8 mouse cellular contexts compared by ENCODE assay signal in the genomic region with DNA sequence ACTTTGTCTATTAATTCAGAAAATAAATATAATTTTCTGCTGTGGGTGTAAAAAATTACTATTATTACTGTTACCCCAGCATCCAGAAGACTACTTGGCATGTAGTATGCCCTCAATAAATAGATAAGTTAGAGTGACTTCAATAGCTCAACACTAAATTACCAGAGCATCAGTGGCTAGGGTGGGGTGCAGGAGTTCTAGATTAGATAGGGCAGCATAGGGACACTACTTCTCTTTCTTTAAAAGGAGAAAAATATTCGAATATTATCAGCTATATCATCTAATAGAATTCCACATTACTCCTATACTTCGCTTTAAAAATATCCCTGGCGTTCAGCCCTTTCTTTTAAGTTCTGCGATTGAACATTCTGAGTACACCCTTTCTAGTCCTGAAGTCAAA. TPM values are rescaled to one million over a fixed set of nuclear protein-coding genes. Genes with fewer than 3 reads are reported as not detected.
DNase-seq lines count a peak whose midpoint lies in the region; ATAC-seq and TF ChIP-seq lines count a peak whose summit lies in the region.

No protein-coding gene starts in this region.

- H3K36me3 ChIP-seq in lung, embryonic 16.5 days (ENCODE audit: control insufficient read depth, insufficient read depth, low read length), result no peaks in the 10 kb centered on the region
- H3K36me3 ChIP-seq in erythroblast, embryonic 14.5 days (ENCODE audit: control insufficient read depth), result peaks cover 5% of the 10 kb centered on the region
- no peaks in the 10 kb centered on the region for H3K36me3 ChIP-seq in limb, embryonic 14.5 days (ENCODE audit: control insufficient read depth, insufficient read depth, low read length)

- H3K9ac ChIP-seq in lung, embryonic 16.5 days (ENCODE audit: low read length), result peak overlapping the region; percentile 77
- peak overlapping the region; percentile 54 for H3K9ac ChIP-seq in limb, embryonic 14.5 days (ENCODE audit: low read depth, low read length, severe bottlenecking)

- no peak for TF ChIP-seq POLR2A in limb, embryonic 14.5 days (IDR thresholded peaks at IDR 0.05; ENCODE audit: borderline replicate concordance, extremely low read depth, insufficient read depth, insufficient read length)
- no peak for TF ChIP-seq POLR2A in olfactory bulb, adult 2 months (IDR thresholded peaks at IDR 0.05; ENCODE audit: insufficient read depth, low read depth, low read length)

- no peak for DNase-seq in lung, adult 18-20 months
- no peak for DNase-seq in limb, embryonic 14.5 days (ENCODE audit: low spot score)
- DNase-seq in thymus, postnatal 14 days, result no peak
- DNase-seq in Muller cell, postnatal 12 days (ENCODE audit: inconsistent ontology term), result no peak
- no peak for DNase-seq in thymus, postnatal 10 days (ENCODE audit: low spot score in 2 of 2)

- peak overlapping the region; percentile 71 for H3K4me2 ChIP-seq in lung, embryonic 16.5 days (ENCODE audit: low read depth, low read length)
- peak overlapping the region; percentile 59 for H3K4me2 ChIP-seq in limb, embryonic 14.5 days (replicated peaks; ENCODE audit: low read depth, low read length, severe bottlenecking)

- H3K27ac ChIP-seq in lung, embryonic 16.5 days (ENCODE audit: low read length), result peak overlapping the region; percentile 93
- H3K27ac ChIP-seq in limb, embryonic 14.5 days (replicated peaks; ENCODE audit: low read depth, low read length), result 0 out of 2 replicates have a peak overlapping the region, but pooled peaks have one; percentile 91
- H3K27ac ChIP-seq in olfactory bulb, adult 2 months (ENCODE audit: insufficient read depth, low read depth, low read length), result peak overlapping the region; percentile 71; the same call in 1 of the 2 replicates

- 0 out of 2 replicates have a peak, but pooled peaks cover 2% of the 10 kb centered on the region for H3K4me1 ChIP-seq in lung, embryonic 16.5 days (replicated peaks; ENCODE audit: control insufficient read depth, insufficient read depth, low read length)
- peaks cover 40% of the 10 kb centered on the region for H3K4me1 ChIP-seq in erythroblast, embryonic 14.5 days (ENCODE audit: control insufficient read depth)
- peaks cover 7% of the 10 kb centered on the region; the same call in 1 of the 2 replicates for H3K4me1 ChIP-seq in limb, embryonic 14.5 days (ENCODE audit: control insufficient read depth, insufficient read depth, low read length)
- no peaks in the 10 kb centered on the region for H3K4me1 ChIP-seq in olfactory bulb, adult 2 months (ENCODE audit: control insufficient read depth, insufficient read depth, low read length)

- H3K4me3 ChIP-seq in lung, embryonic 16.5 days (ENCODE audit: low read length), result peak overlapping the region; percentile 86
- H3K4me3 ChIP-seq in erythroblast, embryonic 14.5 days (replicated peaks), result peak overlapping the region; percentile 94
- peak overlapping the region; percentile 82 for H3K4me3 ChIP-seq in limb, embryonic 14.5 days (replicated peaks; ENCODE audit: low read length)
- peak overlapping the region; percentile 75 for H3K4me3 ChIP-seq in olfactory bulb, adult 2 months (ENCODE audit: insufficient read depth, low read depth, low read length)

- ATAC-seq in lung, embryonic 16.5 days (ENCODE audit: low read depth), result no peak
- no peak for ATAC-seq in limb, embryonic 14.5 days (ENCODE audit: low FRiP score, low read depth)

- no peaks in the 10 kb centered on the region for H3K27me3 ChIP-seq in lung, embryonic 16.5 days (ENCODE audit: control insufficient read depth, insufficient read depth, low read depth, low read length)
- no peaks in the 10 kb centered on the region for H3K27me3 ChIP-seq in erythroblast, embryonic 14.5 days (ENCODE audit: control insufficient read depth)
- H3K27me3 ChIP-seq in limb, embryonic 14.5 days (ENCODE audit: control insufficient read depth, insufficient read depth, low read length), result no peaks in the 10 kb centered on the region

- WGBS in lung, embryonic 16.5 days, result 17% methylated on average over 4 of the region's 4 CpGs
- WGBS in limb, embryonic 14.5 days, result 36% methylated on average over 4 of the region's 4 CpGs
- WGBS in olfactory bulb, adult 2 months, result 15% methylated on average over 4 of the region's 4 CpGs

- H3K9me3 ChIP-seq in lung, embryonic 16.5 days (ENCODE audit: control insufficient read depth, low read length), result no peaks in the 10 kb centered on the region
- no peaks in the 10 kb centered on the region for H3K9me3 ChIP-seq in erythroblast, embryonic 14.5 days (ENCODE audit: control insufficient read depth, low read length)
- no peaks in the 10 kb centered on the region for H3K9me3 ChIP-seq in limb, embryonic 14.5 days (ENCODE audit: control insufficient read depth, low read length)

- no peak for TF ChIP-seq CTCF in olfactory bulb, adult 2 months (IDR thresholded peaks at IDR 0.05; ENCODE audit: insufficient read depth, low read depth, low read length)

RNA-seq across cellular contexts. Expression of a gene that starts 0.5 kb away (rescaled TPM):
- polyA plus RNA-seq in lung, embryonic 16.5 days (2015; fragmentation: Nextera tagmentation; extraction: Ambion mirVana), result 68.2 TPM in 2 replicates
- 0.31 and 0.80 TPM in 2 replicates for polyA plus RNA-seq in erythroblast, embryonic 14.5 days (2012)
- 28.2 and 28.4 TPM in 2 replicates for polyA plus RNA-seq in limb, embryonic 14.5 days (2012; rRNA removed)
- polyA plus RNA-seq in limb, embryonic 14.5 days (2014; fragmentation: Nextera tagmentation; extraction: Ambion mirVana), result 51.2 and 61.5 TPM in 2 replicates
- polyA plus RNA-seq in olfactory bulb, adult 2 months (2012; ENCODE audit: insufficient read depth, insufficient read length, low replicate concordance, missing spikeins), result not detected in 2 replicates

RNA-seq across cellular contexts. Expression of a gene that starts 0.5 kb away (rescaled TPM):
- 8.6 and 8.7 TPM in 2 replicates for polyA plus RNA-seq in lung, embryonic 16.5 days (2015; fragmentation: Nextera tagmentation; extraction: Ambion mirVana)
- 0.08 TPM in 2 replicates for polyA plus RNA-seq in erythroblast, embryonic 14.5 days (2012)
- 3.6 and 5.3 TPM in 2 replicates for polyA plus RNA-seq in limb, embryonic 14.5 days (2012; rRNA removed)
- 8.2 and 9.5 TPM in 2 replicates for polyA plus RNA-seq in limb, embryonic 14.5 days (2014; fragmentation: Nextera tagmentation; extraction: Ambion mirVana)
- polyA plus RNA-seq in olfactory bulb, adult 2 months (2012; ENCODE audit: insufficient read depth, insufficient read length, low replicate concordance, missing spikeins), result not detected in 2 replicates

RNA-seq across cellular contexts. Expression of a gene that starts 32.4 kb away (rescaled TPM):
- polyA plus RNA-seq in lung, embryonic 16.5 days (2015; fragmentation: Nextera tagmentation; extraction: Ambion mirVana), result 0.30 and 0.45 TPM in 2 replicates
- polyA plus RNA-seq in erythroblast, embryonic 14.5 days (2012), result 4.3 and 5.0 TPM in 2 replicates
- polyA plus RNA-seq in limb, embryonic 14.5 days (2012; rRNA removed), result 0.12 and 0.24 TPM in 2 replicates
- 0.44 and 0.45 TPM in 2 replicates for polyA plus RNA-seq in limb, embryonic 14.5 days (2014; fragmentation: Nextera tagmentation; extraction: Ambion mirVana)
- not detected in 2 replicates for polyA plus RNA-seq in olfactory bulb, adult 2 months (2012; ENCODE audit: insufficient read depth, insufficient read length, low replicate concordance, missing spikeins)
